Mouse (Mus musculus): ENCODE results near the gene Esam.

- TF ChIP-seq CTCF (IDR thresholded peaks at IDR 0.05; ENCODE audit: low read depth, low read length) = no peak
- no peak for TF ChIP-seq GATA1 (IDR thresholded peaks at IDR 0.05; ENCODE audit: borderline replicate concordance, low read length)
These were observed 13.4 kb upstream of the Esam start for GRCm38 (mm10) chr9:37514456-37514855.
